Mouse (Mus musculus) fibroblast of lung, adult 2 months (primary cell): ENCODE data around the gene Ifitm6.
"Not testable (repeated sequence)": the region's sequence is repeated elsewhere in the genome, so short reads cannot be mapped to it uniquely, and the experiment has no call there.

Source experiments
- DNase-seq: peaks from one replicate; pipeline ENCODE4 v3.0.0-alpha.2; 2011; ENCODE audit warnings: low read depth

Gene Ifitm6

DNA sequence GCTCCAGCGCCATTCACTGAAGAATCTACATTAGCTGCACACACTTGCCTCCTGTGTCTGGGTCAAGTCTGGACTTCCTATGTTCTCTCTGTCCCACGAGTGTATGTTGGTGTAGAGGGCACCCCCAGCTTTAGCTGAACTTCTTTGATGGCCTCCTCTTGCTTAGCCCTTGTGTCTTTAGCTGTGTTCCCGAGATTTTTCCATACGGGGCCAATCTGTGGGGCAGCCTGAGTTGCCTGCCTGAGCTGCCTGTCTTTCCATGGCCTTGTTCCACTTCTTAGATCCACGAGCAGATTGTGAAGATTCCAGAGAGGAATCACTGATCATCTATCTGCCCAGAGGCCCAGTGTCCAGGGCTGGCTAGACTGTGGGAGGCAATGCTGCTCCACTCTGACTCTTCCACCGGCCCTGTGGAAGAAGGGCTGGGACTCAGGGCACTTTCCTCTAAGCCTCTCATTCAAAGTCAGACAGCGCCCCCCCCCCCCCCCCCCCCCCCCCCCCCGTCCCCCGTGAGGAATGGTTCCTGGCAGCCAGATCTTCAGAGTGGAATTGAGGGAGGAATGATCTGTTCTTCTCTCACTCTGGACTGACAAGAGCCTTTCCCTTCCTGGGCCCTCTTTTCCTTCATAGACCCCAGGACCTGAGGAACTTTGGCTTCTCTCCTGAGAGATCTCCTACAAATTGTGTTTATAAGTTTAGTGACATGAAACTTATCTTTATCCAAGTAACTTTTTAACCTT, 23.3 kb upstream of the Ifitm6 start:
- DNase-seq, result no peak

DNA sequence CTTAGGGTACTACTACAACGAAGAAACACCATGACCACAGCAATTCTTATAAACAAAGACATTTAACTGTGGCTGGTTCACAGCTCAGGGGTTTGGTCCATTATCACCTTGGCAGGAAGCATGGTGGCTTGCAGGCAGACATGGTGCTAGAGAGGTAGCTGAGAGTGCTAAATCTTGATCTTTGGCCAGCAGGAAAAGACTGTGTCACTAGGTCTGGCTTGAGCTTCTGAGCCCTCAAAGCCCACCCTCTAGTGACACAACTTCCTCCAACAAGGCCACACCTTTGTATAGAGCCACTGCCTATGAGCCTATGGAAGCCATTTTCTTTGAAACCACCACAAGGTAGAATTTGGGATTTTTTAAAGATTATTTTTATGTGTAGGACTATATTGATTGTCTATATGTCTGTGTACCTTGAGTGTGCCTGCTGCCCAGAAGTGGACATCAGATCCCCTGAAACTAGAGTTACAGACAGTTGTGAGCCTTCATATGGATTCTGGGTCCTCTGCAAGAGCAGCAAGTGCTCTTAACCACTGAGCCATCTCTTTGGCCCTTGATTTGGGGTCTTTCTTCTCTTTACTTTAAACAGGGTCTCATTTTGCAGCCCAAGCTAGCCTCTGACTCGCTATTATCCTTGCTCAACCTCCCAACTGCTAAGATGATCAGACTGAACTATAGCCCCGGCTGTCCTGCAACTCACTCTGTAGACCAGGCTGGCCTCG, 21.8 kb upstream of the Ifitm6 start:
- no peak for DNase-seq

DNA sequence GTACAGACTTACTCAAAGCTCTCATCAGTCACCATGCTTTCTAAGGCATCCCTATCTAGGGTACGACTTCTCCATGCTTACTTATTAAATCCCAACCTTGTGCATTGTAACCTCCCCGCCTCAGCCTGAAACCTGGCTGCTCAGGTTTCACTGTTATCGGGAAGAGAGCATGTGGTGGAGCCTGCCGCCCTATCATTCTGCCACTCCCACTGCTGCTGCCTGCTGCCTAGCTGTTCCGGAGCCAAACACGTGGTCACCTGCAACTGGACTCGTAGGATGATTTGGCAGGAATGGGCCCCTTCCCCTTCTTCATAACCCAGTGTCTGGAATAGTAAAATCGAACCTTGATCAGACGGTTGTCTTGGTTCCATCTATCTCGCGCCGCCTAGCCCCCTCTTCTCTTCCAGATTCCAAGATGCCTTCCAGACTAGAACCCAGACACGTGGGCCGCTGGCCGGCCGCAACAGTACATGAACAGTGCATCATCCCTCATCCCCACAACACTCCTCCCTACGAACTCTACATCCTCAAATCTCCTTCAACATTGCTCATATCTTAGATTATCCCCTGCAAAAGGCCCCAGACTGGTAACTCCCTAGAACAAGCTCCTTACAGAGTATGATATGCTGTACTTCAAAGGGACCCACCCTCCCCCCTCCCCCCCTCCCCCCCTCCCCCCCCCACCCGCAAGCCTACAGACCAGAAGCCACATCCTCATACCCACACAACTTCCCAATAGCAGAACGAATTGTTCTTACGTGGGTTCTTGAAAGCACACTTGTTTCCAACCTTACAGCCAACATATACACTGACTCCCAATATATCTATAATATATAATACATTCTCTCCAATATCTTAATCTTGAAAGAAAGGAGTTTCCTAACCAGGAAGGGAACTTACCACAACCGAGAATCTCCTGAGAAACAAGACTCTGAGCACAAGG, 20.6 kb upstream of the Ifitm6 start:
- no peak for DNase-seq

DNA sequence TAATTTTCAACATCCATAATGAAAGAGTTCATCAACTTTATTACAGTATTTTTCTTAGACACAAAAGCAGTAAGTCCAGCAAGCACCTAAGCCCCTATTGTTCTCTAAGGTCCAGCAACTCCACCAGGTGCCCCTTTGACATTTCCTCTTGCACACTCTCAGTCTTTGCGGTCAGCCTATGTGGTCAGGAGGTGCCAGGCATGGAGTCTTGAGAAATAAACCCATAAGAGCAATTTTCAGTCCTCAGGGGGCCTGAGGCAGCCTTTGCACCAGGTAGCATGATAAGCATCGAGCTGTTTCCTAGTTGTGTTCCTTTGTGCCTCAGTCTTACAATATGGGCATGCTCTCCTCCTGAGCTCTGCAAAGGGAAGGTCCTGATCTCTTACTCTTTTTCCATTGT, 18.9 kb upstream of the Ifitm6 start:
- not testable (repeated sequence) for DNase-seq

DNA sequence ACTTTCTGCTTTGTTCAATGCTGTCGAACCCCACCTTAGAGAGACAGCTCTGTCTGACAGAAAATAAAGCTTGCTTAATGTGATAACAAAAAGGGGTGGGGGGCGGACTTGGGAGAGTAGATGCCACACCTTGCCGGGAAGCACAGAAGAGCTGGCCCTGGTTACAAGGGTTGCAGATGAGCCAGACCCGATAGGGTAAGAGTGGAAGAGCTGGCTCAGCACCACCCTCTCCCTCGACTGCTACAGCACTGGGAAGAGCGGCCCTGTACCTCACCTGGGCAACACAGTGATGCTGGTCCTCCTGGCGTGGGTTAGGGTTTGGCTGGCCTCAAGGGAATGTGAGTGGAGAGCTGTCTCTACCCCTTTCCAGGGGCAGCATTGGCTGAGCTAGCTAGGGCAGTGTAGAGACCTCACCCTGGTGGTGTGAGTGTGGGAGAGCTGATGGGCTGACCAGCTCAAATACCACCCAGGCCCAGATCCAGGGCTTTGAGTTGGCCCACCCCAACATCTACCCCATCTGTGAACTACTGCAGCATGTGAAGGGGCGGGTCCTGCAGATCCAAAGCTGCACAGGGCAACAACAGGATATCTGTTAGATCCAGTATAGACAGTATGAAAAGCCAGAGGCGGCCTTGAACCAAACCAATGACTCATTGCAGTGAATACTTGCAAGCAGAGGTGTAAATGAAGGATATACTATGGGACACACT, 14.9 kb upstream of the Ifitm6 start:
- DNase-seq, result no peak

DNA sequence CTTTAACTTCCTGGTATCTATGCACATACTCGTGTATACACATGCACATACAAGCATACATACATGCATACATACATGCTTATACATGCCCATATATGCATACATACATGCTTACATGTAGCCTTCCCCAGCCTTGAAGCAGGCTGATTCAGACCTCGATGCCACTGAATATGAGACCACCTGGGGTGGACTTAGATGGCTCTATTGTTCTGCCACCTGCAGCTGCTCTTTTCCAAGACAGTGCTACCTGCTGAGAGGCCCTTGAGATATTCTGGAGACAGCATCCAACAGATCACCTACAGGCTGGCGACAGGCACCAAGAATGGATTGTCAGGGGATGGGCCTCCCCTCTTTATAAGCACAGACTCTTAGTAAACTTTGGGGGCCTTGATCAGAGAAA, 12.7 kb upstream of the Ifitm6 start:
- no peak for DNase-seq

DNA sequence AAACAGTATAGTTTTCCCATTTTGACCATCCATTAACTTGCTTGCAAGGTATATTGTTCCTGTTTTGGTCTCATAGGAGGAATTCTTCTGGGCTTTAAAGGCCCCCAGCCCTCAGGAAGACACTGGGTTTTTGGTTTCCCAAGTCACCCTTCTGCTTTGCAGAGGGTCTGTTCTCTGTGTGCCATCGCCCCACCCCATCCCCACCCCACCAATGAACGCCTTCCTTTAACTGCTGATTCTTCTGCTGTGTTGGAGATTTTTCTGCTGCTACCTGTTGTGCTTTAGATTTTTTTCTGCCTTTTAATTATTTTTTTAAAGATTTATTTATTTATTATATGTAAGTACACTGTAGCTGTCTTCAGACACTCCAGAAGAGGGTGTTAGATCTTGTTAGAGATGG, 11.1 kb upstream of the Ifitm6 start, which contains the start of gene Gm17387:
TSS of gene Gm17387 (plus strand) at position 301 of the 400 bp plus-strand sequence.
- no peak for DNase-seq

DNA sequence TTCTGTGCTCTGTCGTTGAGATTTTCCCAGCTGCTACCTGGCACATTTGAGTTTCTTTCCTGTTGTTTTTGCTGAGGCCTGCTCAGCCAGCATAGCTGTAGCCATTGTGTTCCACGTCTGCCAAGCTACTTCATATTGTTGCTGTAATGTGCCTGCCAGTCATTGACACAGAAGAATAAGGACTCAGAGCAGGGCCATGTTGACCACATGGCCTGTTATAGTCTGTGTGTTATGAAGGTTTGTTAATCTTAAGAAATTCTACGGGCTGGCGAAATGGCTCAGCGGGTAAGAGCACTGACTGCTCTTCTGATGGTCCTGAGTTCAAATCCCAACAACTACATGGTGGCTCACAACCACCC, 9.0 kb upstream of the Ifitm6 start:
- DNase-seq, result no peak

DNA sequence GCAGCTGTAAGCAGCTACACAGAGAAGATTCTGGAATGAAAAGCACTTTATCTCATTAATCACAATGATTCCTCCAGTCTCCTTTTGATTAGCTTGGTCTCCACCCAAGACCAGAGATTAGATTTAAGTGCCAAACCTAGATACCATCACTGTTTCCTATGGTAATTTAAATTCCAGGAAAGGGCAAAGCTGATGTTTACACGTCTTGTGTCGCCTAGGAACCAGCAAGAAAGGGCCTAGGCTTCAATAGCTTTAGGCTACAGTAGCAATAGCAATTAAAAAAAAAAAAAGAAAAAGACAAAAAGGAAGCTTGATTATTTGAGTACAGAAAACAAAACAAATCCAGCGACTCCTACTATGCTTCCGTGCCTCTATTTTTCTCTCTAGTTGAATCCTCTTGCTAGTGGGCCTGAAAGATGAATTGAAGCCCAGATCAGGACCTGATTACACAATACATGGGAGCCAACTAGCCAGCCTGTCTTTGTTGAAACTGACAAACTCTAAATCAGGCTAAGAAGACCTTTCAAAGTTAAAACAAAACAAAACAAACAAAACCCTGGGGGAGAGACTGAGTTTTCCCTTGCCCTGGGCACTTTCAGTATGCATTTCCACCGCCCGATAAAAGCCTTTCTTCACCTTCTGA, 8.5 kb upstream of the Ifitm6 start:
- DNase-seq, result no peak

DNA sequence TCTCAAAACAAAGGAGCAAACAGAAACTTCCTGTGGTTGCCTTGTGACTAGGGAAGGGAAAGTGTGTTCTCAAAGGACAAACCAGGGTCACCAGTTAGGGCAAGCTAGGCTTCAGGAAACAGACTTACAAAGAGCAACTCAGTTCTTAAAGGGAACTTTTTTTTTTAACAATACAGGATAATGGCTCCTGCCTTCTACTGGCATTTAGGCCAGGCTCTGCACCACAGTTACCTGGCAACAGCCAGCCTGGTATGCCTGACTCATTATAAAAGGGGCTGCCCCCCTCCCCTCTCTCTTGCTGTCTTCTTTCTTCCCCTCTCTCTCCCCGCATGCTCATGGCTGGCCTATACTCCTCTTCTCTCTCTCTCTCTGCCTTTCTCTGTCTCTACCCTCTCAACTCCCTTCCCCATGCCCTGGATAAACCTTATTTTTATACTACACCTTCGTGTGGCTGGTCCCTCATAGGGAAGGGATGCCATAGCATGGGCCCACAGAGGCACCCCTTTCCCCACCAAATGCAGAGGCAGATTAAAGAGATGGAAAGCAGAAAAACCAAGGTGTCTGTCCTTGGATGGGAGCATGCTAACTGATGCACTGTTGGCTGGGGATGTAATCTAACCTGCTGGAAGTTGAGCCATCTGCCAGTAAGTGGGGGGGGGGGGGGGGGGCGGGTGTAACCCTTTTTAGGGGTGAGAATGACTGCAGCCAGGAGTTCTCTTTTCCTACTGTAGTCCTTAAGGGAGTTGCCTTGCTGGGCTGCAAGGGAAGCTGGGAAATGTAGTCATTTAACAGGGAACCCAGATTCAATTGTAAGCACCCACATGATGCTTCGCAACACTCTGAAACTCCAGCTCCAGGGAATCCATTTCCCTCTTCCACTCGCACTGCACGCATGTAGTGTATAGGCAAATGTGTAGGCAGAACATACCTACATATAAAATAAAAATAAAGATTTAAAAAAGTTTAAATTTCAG, 7.4 kb upstream of the Ifitm6 start:
- DNase-seq, result no peak

DNA sequence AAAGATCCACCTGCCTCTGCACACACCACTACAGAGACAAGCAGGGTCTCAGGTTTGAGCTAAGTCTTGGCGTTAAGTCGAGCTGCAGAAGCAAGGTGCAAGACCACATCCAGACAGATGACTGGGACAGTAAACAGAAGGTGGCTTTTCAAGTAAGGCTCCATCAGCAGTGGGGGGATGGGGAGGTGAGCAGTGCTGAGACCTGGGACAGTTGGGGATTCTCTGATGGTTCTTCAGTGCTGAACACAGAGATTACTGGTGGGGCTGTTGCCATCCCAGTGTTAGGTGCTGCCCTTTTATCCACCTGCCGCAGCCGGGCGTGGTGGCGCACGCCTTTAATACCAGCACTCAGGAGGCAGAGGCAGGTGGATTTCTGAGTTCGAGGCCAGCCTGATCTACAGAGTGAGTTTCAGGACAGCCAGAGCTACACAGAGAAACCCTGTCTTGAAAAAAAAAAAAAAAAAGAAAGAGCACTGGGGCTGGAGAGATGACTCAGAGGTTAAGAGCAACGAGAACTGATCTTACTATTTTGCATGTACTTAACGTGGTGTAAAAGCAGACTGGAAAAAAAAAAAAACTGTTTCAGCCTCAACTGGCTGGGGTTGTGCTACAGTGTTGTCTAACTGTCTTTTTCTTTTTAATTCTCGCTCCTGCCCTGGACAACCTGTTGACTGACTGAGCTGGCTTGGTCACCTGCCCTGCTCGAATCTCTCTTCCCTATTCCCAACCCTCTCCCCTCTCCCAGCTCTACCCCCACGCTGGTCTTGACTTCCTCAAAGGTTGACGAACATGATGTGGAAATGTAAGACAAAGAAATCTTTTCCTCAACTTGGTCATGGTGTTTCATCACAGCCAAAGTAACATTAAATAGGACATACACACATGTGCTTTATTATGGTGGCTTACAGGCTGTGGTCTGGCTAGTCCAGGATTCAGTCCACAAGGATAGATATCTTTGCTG, 4.0 kb upstream of the Ifitm6 start:
- DNase-seq, result no peak

DNA sequence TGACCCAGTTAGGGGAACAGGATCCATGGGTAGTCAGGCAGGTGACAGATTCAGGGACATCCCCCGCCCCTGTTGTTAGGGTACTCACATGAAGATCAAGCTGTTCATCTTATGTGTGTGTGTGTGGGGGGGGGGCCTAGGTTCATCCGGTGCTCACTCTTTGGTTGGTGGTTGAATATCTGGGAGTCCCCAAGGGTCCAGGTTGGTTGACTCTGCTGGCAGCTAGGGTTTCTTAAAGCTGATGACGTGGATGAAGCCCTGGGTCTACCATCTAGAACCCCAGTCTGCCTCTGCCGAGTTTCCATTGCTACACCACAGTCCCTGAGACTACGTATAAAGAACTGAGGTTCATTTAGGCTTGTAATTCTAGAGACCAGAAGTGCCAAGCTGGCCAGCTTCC, 1.3 kb upstream of the Ifitm6 start:
- DNase-seq, result no peak

DNA sequence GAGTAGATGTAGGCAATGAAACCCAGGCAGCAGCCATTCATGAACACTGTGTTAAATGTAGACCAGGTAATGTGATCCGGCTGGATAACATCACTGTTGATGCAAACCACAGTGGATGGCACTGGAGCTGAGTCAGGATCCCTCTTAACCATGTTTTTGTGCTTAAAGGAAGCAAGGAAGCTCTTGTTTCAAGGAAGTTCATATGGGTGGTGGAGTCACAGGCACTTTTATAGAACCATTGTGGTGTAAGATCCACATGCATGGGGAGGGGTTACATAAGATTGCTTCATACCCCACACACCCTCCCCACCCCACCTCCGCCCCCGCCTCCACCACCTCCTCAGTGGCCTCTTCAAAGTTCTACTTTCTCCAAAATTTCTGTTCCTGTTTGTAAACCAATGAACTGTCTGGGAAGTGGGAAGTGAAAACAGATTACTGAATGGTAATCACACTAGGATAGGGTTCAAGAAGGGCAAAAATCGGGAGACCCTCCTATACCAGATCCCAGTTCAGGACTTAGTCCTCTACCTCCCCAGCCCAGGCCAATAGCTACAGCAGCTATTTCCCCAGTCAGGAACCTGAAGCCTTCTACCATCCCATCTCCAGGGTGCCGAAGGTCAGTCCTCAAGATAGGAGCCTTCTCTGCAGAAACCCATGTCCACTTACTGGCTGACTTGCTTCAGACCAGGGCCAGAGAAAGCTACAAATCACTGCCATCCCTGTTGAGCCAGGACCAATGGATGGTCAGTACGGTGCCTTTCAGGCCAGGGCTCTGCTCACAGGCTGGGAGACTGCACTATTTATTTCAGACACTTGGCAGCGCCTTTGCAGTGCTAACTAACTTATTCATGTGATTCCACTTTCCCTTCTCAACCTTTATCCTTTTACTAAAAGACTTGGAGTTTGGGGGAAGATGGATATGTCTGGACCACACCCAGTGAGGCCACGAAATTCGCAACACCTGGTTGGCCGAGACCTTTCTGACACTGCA, 722 bp downstream of the Ifitm6 start:
- DNase-seq, result no peak

DNA sequence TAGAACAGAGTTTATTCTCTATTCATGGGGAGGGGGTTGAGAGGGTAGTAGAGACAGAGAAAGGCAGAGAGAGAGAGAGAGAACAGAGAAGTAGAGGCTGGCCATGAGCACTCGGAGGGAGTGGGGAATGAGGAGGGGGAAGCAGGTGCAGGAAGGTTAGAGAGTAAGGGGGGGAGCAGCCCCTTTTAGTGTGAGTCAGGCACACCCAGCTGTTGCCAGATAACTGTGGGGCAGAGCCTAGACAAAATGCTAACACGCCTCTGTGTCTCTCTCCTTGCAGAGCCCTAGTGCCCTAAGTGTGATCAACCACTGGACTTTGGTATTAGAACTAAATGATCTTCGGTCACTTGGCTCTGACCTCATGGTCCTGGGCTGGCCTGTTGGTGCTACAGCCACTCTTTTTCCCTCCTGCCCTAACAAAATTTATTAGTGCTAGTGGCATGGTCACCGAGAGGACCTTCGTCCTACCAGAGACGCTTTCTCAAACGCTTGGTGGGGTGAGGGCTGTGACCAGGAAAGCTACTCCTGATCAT, 6.4 kb downstream of the Ifitm6 start:
- DNase-seq, result no peak

DNA sequence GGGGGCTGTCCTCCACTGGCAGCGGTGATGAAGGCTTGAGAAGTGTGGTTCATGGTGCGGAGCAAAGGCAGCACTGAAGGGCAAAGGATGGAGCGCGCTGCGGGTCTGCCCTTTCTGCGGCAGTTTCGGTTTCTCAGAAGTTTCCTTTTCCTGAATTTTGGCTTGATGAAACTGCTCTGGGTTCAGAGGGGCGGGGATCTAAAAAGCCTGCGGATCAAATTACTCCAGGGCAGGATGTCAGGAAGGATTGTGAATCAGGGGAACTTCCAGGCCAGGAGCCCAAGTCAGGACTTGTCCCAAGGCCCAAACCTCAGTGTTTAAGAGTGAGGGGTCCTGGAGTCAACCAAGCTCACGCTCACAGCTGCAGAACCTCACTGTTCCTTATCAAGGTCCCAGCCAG, 7.1 kb downstream of the Ifitm6 start, which contains the start of gene Ifitm3:
TSS of gene Ifitm3 (minus strand) at position 178 of the 400 bp plus-strand sequence.
- peak; percentile 68 for DNase-seq

DNA sequence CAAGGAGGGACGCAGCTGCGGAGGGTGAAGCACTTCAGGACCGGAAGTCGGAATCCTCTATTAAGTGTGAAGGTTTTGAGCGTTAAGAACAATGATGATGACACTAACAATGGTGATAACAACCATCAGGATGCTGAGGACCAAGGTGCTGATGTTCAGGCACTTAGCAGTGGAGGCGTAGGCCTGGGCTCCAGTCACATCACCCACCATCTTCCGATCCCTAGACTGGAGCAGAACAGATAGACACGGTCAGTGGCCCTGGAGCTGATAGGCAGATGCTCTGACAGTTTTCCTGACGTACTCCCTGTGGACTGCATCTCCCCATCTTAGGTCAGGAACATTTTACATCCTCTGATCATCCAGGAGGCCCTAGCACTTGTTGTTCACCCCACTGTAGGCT, 8.1 kb downstream of the Ifitm6 start:
- no peak for DNase-seq

DNA sequence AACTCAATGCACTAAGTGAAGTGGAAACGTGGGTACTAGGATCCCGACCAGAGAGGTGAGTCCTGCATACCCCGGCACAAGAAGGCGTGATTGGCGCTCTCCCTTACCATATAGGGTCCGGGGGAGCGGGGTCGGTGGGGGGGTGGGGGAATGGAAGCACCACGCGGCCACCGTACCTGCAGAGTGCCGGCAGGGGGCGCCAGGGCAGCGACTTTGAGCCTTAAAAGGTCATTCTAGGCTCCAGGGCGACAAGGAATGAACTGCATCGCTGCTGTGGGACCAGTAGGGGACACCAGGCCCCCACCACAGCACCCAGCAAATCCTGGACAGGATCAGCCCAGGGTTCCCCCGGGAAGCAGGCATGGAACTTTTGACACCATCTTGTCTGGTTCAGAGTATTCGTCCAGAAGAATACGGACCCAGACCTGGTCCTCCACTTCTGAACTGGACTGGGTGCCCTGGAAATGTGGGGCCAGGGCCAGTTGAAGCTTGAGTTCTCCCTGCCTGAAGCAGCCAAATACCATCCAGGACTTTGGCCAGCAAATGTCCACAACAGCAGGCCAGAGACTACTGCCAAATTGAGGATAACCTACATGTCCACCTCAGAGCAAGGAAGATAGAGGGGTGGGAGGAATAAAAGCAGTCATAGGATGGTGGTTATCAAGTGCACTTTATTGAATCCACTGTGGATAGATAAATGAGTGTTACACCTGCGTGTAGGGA, 8.6 kb downstream of the Ifitm6 start:
- peak; percentile 77 for DNase-seq
